Mouse (Mus musculus) gonadal fat pad, adult 2 months (tissue): ENCODE results near the gene Tbxas1. TPM values are rescaled to one million over a fixed set of nuclear protein-coding genes. Genes with fewer than 3 reads are reported as not detected.

ENCODE experiments used
- DNase-seq: peaks from one replicate; pipeline ENCODE4 v3.0.0-alpha.2; 2012; ENCODE audit warnings: low read depth
- polyA plus RNA-seq: library from polyadenylated mRNA; depleted of rRNA; stranded (reverse); fragments of >200 nt; gene quantifications from 2 replicates; pipeline ENCODE4 v1.2.3, GENCODE M21; 2012

Tbxas1 gene
- polyA plus RNA-seq, 1 experiment, result 6.3 TPM

GRCm38 (mm10) chr6:39051799-39052556 lies 176.8 kb downstream of the Tbxas1 start:
- DNase-seq, result no peak

GRCm38 (mm10) chr6:39052636-39053035 lies 177.4 kb downstream of the Tbxas1 start:
- no peak for DNase-seq

GRCm38 (mm10) chr6:39054206-39054864 lies 179.1 kb downstream of the Tbxas1 start:
- no peak for DNase-seq

GRCm38 (mm10) chr6:39054878-39055508 lies 179.8 kb downstream of the Tbxas1 start:
- DNase-seq, result no peak

GRCm38 (mm10) chr6:39055831-39056261 lies 180.6 kb downstream of the Tbxas1 start:
- no peak for DNase-seq

GRCm38 (mm10) chr6:39057161-39057560 lies 182.0 kb downstream of the Tbxas1 start:
- no peak for DNase-seq

- no peak for DNase-seq
Measured at GRCm38 (mm10) chr6:39058389-39058788, 183.2 kb downstream of the Tbxas1 start.

GRCm38 (mm10) chr6:39058936-39059335 lies 183.7 kb downstream of the Tbxas1 start:
- DNase-seq, result no peak

GRCm38 (mm10) chr6:39059547-39060497 lies 184.6 kb downstream of the Tbxas1 start:
- DNase-seq, result no peak

- no peak for DNase-seq
Measured at GRCm38 (mm10) chr6:39061180-39061579, 186.0 kb downstream of the Tbxas1 start.

- no peak for DNase-seq
Measured at GRCm38 (mm10) chr6:39063541-39063940, 188.3 kb downstream of the Tbxas1 start.

- no peak for DNase-seq
Measured at GRCm38 (mm10) chr6:39066935-39067578, 191.9 kb downstream of the Tbxas1 start.

GRCm38 (mm10) chr6:39072664-39073063 lies 197.5 kb downstream of the Tbxas1 start:
- no peak for DNase-seq

- no peak for DNase-seq
Measured at GRCm38 (mm10) chr6:39074186-39074585, 199.0 kb downstream of the Tbxas1 start.

GRCm38 (mm10) chr6:39076498-39076897 lies 201.3 kb downstream of the Tbxas1 start:
- no peak for DNase-seq

- DNase-seq, result no peak
Measured at GRCm38 (mm10) chr6:39104631-39105030, 229.4 kb downstream of the Tbxas1 start.

GRCm38 (mm10) chr6:39106812-39107211 lies 231.6 kb downstream of the Tbxas1 start:
- no peak for DNase-seq

GRCm38 (mm10) chr6:39112701-39113100 lies 237.5 kb downstream of the Tbxas1 start:
- no peak for DNase-seq

- no peak for DNase-seq
Measured at GRCm38 (mm10) chr6:39113141-39113540, 237.9 kb downstream of the Tbxas1 start.

GRCm38 (mm10) chr6:39115438-39115837 lies 240.2 kb downstream of the Tbxas1 start:
- no peak for DNase-seq
